Mouse (Mus musculus): ENCODE results near the gene Cpvl.

DNA sequence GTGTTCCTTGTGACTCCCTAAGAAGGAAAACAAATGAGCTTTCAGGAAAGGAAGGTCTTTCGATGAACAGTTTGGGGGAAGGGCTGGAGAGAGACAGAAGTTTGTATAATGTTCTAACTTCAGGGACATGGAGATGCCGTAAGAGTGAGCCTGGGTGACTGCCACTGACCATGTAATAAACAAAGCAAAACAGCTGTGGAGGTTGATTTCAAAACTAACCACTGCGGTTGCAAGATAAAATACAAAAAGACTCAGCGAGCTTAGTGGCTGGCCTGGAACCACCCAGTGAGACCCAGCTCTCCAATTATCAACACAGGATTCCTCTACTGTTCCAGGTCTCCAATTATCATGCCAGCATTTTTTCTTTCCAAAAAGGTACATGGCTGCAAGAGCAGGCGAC lies 33.6 kb downstream of the Cpvl start:
- TF ChIP-seq CTCF (IDR thresholded peaks at IDR 0.05; ENCODE audit: low read depth) (no peak), EP300 (IDR thresholded peaks at IDR 0.05; ENCODE audit: low read depth) (no peak)
